Comparison of ENCODE assay signal across 9 mouse cellular contexts in genomic region chr13:24415506-24416206, GRCm38 (mm10).
DNase-seq lines count a peak whose midpoint lies in the region; ATAC-seq and TF ChIP-seq lines count a peak whose summit lies in the region.
"Had no signal": no experiment of that assay in that cellular context is flagged by ENCODE, and none has a peak within 500 bp of the region (broad histone marks: within the 10 kb centered on the region; RNA-seq: fewer than 3 reads in every experiment).

No protein-coding gene starts in this region.

- TF ChIP-seq POLR2A in cerebellum, adult 2 months (IDR thresholded peaks at IDR 0.05; ENCODE audit: borderline replicate concordance, insufficient read depth, low read length) = no peak

- peaks cover 80% of the 10 kb centered on the region for H3K4me1 ChIP-seq in liver, embryonic 12.5 days
- no peaks in the 10 kb centered on the region for H3K4me1 ChIP-seq in cerebellum, adult 2 months (ENCODE audit: control insufficient read depth, insufficient read depth, low read length)
- H3K4me1 ChIP-seq in midbrain, embryonic 14.5 days (ENCODE audit: control insufficient read depth, insufficient read depth, low read length) = no peaks in the 10 kb centered on the region
- no peaks in the 10 kb centered on the region for H3K4me1 ChIP-seq in hindbrain, postnatal 0 days (ENCODE audit: insufficient read depth, low read length)
- H3K4me1 ChIP-seq: neural tube, embryonic 12.5 days had no signal

- H3K36me3 ChIP-seq in liver, embryonic 12.5 days = no peaks in the 10 kb centered on the region
- no peaks in the 10 kb centered on the region for H3K36me3 ChIP-seq in midbrain, embryonic 14.5 days (ENCODE audit: control insufficient read depth, insufficient read depth, low read length)
- no peaks in the 10 kb centered on the region for H3K36me3 ChIP-seq in hindbrain, postnatal 0 days (ENCODE audit: insufficient read depth, low read length)
- H3K36me3 ChIP-seq: neural tube, embryonic 12.5 days had no signal

- 45% methylated on average over 13 of the region's 13 CpGs for WGBS in liver, embryonic 12.5 days (ENCODE audit: insufficient replicate concordance)
- WGBS in cerebellum, adult 2 months = 82% methylated on average over 13 of the region's 13 CpGs
- 86% methylated on average over 13 of the region's 13 CpGs for WGBS in midbrain, embryonic 14.5 days
- 85% methylated on average over 13 of the region's 13 CpGs for WGBS in hindbrain, postnatal 0 days

- intact Hi-C loops in gastrocnemius, adult 2 months (cut with DNase I) = loop anchor here (2.0 kb wide), 1 partner anchor 273 kb away; no protein-coding TSS in a partner anchor
- intact Hi-C loops in gastrocnemius, postnatal 14 days (cut with DNase I; ENCODE audit: low total_unique reads) = no loop called here

- H3K27me3 ChIP-seq in liver, embryonic 12.5 days (replicated peaks) = no peaks in the 10 kb centered on the region
- no peaks in the 10 kb centered on the region for H3K27me3 ChIP-seq in cerebellum, adult 2 months (ENCODE audit: control insufficient read depth, insufficient read depth, low read length)
- no peaks in the 10 kb centered on the region for H3K27me3 ChIP-seq in midbrain, embryonic 14.5 days (ENCODE audit: control insufficient read depth, insufficient read depth, low read length)
- no peaks in the 10 kb centered on the region for H3K27me3 ChIP-seq in hindbrain, postnatal 0 days (ENCODE audit: insufficient read depth, low read length)
- H3K27me3 ChIP-seq: neural tube, embryonic 12.5 days had no signal

- no peak overlapping the region for H3K9ac ChIP-seq in liver, embryonic 12.5 days
- no peak overlapping the region for H3K9ac ChIP-seq in midbrain, embryonic 14.5 days (replicated peaks; ENCODE audit: low read length)
- H3K9ac ChIP-seq in hindbrain, postnatal 0 days (replicated peaks; ENCODE audit: low read length) = no peak overlapping the region
- H3K9ac ChIP-seq: neural tube, embryonic 12.5 days had no signal

- peak overlapping the region; percentile 46 for H3K4me3 ChIP-seq in gastrocnemius, adult 2 months
- no peak overlapping the region for H3K4me3 ChIP-seq in liver, embryonic 12.5 days
- no peak overlapping the region for H3K4me3 ChIP-seq in cerebellum, adult 2 months (replicated peaks; ENCODE audit: insufficient read depth, low read depth, low read length)
- H3K4me3 ChIP-seq in midbrain, embryonic 14.5 days (replicated peaks; ENCODE audit: low read depth, low read length) = no peak overlapping the region
- H3K4me3 ChIP-seq in hindbrain, postnatal 0 days (ENCODE audit: low read length) = no peak overlapping the region
- H3K4me3 ChIP-seq: neural tube, embryonic 12.5 days had no signal

- no peak for TF ChIP-seq CTCF in gastrocnemius, adult 2 months (IDR thresholded peaks at IDR 0.05)
- no peak for TF ChIP-seq CTCF in cerebellum, adult 2 months (IDR thresholded peaks at IDR 0.05; ENCODE audit: borderline replicate concordance, insufficient read depth, low read depth, low read length)
- no peak for TF ChIP-seq CTCF in hindbrain, postnatal 0 days (IDR thresholded peaks at IDR 0.05; ENCODE audit: low read depth)

- no peak for ATAC-seq in liver, embryonic 12.5 days
- no peak for ATAC-seq in midbrain, embryonic 14.5 days (ENCODE audit: low FRiP score, low TSS enrichment)
- ATAC-seq in hindbrain, postnatal 0 days = no peak

- H3K27ac ChIP-seq in gastrocnemius, adult 2 months = peak overlapping the region; percentile 59
- peak overlapping the region; percentile 3 for H3K27ac ChIP-seq in liver, embryonic 12.5 days
- H3K27ac ChIP-seq in cerebellum, adult 2 months (ENCODE audit: insufficient read depth, low read length) = no peak overlapping the region
- H3K27ac ChIP-seq in midbrain, embryonic 14.5 days (replicated peaks; ENCODE audit: low read depth, low read length) = no peak overlapping the region
- no peak overlapping the region for H3K27ac ChIP-seq in hindbrain, postnatal 0 days
- H3K27ac ChIP-seq: neural tube, embryonic 12.5 days had no signal

- H3K4me2 ChIP-seq in liver, embryonic 12.5 days = peak overlapping the region; percentile 20
- no peak overlapping the region for H3K4me2 ChIP-seq in midbrain, embryonic 14.5 days (ENCODE audit: low read length)
- H3K4me2 ChIP-seq in hindbrain, postnatal 0 days (ENCODE audit: low read depth, low read length) = no peak overlapping the region
- H3K4me2 ChIP-seq: neural tube, embryonic 12.5 days had no signal

- H3K9me3 ChIP-seq in liver, embryonic 12.5 days (replicated peaks) = no peaks in the 10 kb centered on the region
- H3K9me3 ChIP-seq in midbrain, embryonic 14.5 days (ENCODE audit: control insufficient read depth, low read length) = no peaks in the 10 kb centered on the region
- H3K9me3 ChIP-seq in hindbrain, postnatal 0 days (ENCODE audit: low read length) = no peaks in the 10 kb centered on the region
- H3K9me3 ChIP-seq: neural tube, embryonic 12.5 days had no signal

- DNase-seq in gastrocnemius, adult 2 months = peak; percentile 32
- DNase-seq in gastrocnemius, postnatal 14 days = no peak
- DNase-seq in CD4-positive, CD25-positive, alpha-beta regulatory T cell, adult 2 months (ENCODE audit: low read depth, low spot score) = peak; percentile 85
- DNase-seq in spleen, postnatal 36 days (ENCODE audit: low spot score in 2 of 2) = peak; percentile 86 to 89
- DNase-seq in cerebellum, adult 2 months = no peak
- no peak for DNase-seq in midbrain, embryonic 14.5 days
- DNase-seq in hindbrain, postnatal 0 days (ENCODE audit: low spot score) = no peak

Comparison
In these comparisons a context has a peak if more than half of its experiments do, and no peak if none do; other contexts are left out.
1. DNase-seq: peak in gastrocnemius, adult 2 months (single experiment), CD4-positive, CD25-positive, alpha-beta regulatory T cell, adult 2 months (single experiment) and spleen, postnatal 36 days (2 of 2); none in gastrocnemius, postnatal 14 days (single experiment), cerebellum, adult 2 months (0 of 2), midbrain, embryonic 14.5 days (single experiment) and hindbrain, postnatal 0 days (single experiment).
2. H3K27ac ChIP-seq: peak in gastrocnemius, adult 2 months (single experiment) and liver, embryonic 12.5 days (single experiment); none in cerebellum, adult 2 months (single experiment), midbrain, embryonic 14.5 days (single experiment) and hindbrain, postnatal 0 days (single experiment).